ENCODE assay signal across 14 mouse cellular contexts in the genomic region with DNA sequence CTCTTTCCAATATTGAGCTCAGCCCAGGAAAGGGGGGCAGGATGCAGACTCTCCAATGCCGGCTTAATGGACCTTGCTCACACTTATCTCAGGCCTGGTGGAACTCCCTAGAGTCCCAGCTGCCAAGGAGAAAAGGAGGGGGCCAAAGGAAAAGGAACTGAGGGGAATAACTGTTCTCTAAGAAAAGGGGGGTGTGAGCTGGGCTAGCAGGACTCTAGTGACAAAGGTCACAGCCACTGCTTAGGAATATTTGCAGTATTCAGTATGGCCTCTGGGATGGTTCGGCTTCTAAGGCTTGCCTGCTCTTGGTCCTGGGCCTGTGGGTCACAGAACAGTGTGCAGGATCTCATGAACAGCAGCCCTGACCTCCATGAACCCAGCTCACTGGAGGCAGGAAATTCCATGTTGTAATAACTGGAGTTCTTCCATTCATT. TPM values are rescaled to one million over a fixed set of nuclear protein-coding genes. Genes with fewer than 3 reads are reported as not detected.
DNase-seq lines count a peak whose midpoint lies in the region; ATAC-seq lines count a peak whose summit lies in the region.
"Had no signal": no experiment of that assay in that cellular context is flagged by ENCODE, and none has a peak within 500 bp of the region (broad histone marks: within the 10 kb centered on the region; RNA-seq: fewer than 3 reads in every experiment).

No protein-coding gene starts in this region.

- H3K27ac ChIP-seq in stomach, embryonic 16.5 days (ENCODE audit: low read length), result no peak overlapping the region
- no peak overlapping the region for H3K27ac ChIP-seq in hindbrain, embryonic 13.5 days
- H3K27ac ChIP-seq: forebrain, embryonic 13.5 days had no signal

- H3K9ac ChIP-seq in stomach, embryonic 16.5 days (ENCODE audit: low read length), result no peak overlapping the region
- H3K9ac ChIP-seq in hindbrain, embryonic 13.5 days, result no peak overlapping the region
- H3K9ac ChIP-seq: forebrain, embryonic 13.5 days had no signal

- no peaks in the 10 kb centered on the region for H3K36me3 ChIP-seq in stomach, embryonic 16.5 days (ENCODE audit: control insufficient read depth, insufficient read depth, low read length)
- H3K36me3 ChIP-seq in hindbrain, embryonic 13.5 days, result no peaks in the 10 kb centered on the region

- H3K4me3 ChIP-seq in stomach, embryonic 16.5 days (replicated peaks; ENCODE audit: low read length), result no peak overlapping the region
- H3K4me3 ChIP-seq in hindbrain, embryonic 13.5 days, result no peak overlapping the region
- H3K4me3 ChIP-seq: forebrain, embryonic 13.5 days had no signal

- no peaks in the 10 kb centered on the region for H3K9me3 ChIP-seq in stomach, embryonic 16.5 days (replicated peaks; ENCODE audit: control insufficient read depth, low read length)
- no peaks in the 10 kb centered on the region for H3K9me3 ChIP-seq in hindbrain, embryonic 13.5 days
- H3K9me3 ChIP-seq: forebrain, embryonic 13.5 days had no signal

- peak; percentile 12 for DNase-seq in adrenal gland, postnatal 14 days
- DNase-seq in adrenal gland, postnatal 10 days, result no peak
- DNase-seq in lung, adult 18-20 months, result peak; percentile 44 to 55
- DNase-seq in lung, postnatal 4 days, result no peak
- peak; percentile 37 for DNase-seq in heart, postnatal 4 days
- DNase-seq in thymus, postnatal 10 days (ENCODE audit: low spot score in 2 of 2), result no peak

- H3K4me2 ChIP-seq in stomach, embryonic 16.5 days (ENCODE audit: low read depth, low read length), result no peak overlapping the region
- no peak overlapping the region for H3K4me2 ChIP-seq in hindbrain, embryonic 13.5 days
- H3K4me2 ChIP-seq: forebrain, embryonic 13.5 days had no signal

- WGBS in stomach, embryonic 16.5 days, result 56% methylated on average over 2 of the region's 2 CpGs
- WGBS in hindbrain, embryonic 13.5 days, result 68% methylated on average over 2 of the region's 2 CpGs

- ATAC-seq in stomach, embryonic 16.5 days (ENCODE audit: insufficient read depth, low FRiP score), result peak; percentile 37; the same call in 1 of the 2 replicates
- no peak for ATAC-seq in hindbrain, embryonic 13.5 days (ENCODE audit: low FRiP score)
- ATAC-seq: forebrain, embryonic 13.5 days; Patski had no signal

- 0 out of 2 replicates have a peak, but pooled peaks cover 3% of the 10 kb centered on the region for H3K4me1 ChIP-seq in stomach, embryonic 16.5 days (ENCODE audit: control insufficient read depth, insufficient read depth, low read length)
- no peaks in the 10 kb centered on the region for H3K4me1 ChIP-seq in hindbrain, embryonic 13.5 days (replicated peaks)
- H3K4me1 ChIP-seq: forebrain, embryonic 13.5 days had no signal

- H3K27me3 ChIP-seq in stomach, embryonic 16.5 days (ENCODE audit: control insufficient read depth, insufficient read depth, low read length), result no peaks in the 10 kb centered on the region
- H3K27me3 ChIP-seq in hindbrain, embryonic 13.5 days, result no peaks in the 10 kb centered on the region
- H3K27me3 ChIP-seq: forebrain, embryonic 13.5 days had no signal

RNA-seq across cellular contexts. Expression of gene Gphb5, which starts 47.1 kb away (rescaled TPM):
- total RNA-seq in adrenal gland, postnatal 14 days (2021), result not detected in 2 replicates
- not detected for total RNA-seq in adrenal gland, postnatal 10 days (2021)
- not detected for total RNA-seq in heart, postnatal 4 days (2021)
- not detected in 2 replicates for polyA plus RNA-seq in stomach, embryonic 16.5 days (2015; fragmentation: Nextera tagmentation; extraction: Ambion mirVana)
- not detected in 2 replicates for polyA plus RNA-seq in hindbrain, embryonic 13.5 days (2015; fragmentation: Nextera tagmentation; extraction: Ambion mirVana)
- total RNA-seq: monocyte, adult 5-6 weeks had no signal
- polyA plus RNA-seq: C2C12; forebrain, embryonic 13.5 days; liver, embryonic 16.5 days; Patski; stomach, embryonic 14.5 days had no signal

Comparison
In these comparisons a context has a peak if more than half of its experiments do, and no peak if none do; other contexts are left out.
1. DNase-seq: peak in adrenal gland, postnatal 14 days (single experiment), lung, adult 18-20 months (2 of 2) and heart, postnatal 4 days (single experiment); none in adrenal gland, postnatal 10 days (single experiment), lung, postnatal 4 days (0 of 2) and thymus, postnatal 10 days (0 of 2).